Mouse (Mus musculus): ENCODE data around the gene Pmfbp1.

Gene Pmfbp1

GRCm38 (mm10) chr8:109493727-109494126 is at the start of gene Pmfbp1:
TSS of gene Pmfbp1 (plus strand) at chr8:109494027.
- WGBS, result 96% methylated on average over 6 of the region's 6 CpGs

- 57% methylated on average over 7 of the region's 7 CpGs for WGBS
Measured at GRCm38 (mm10) chr8:109446896-109447295, 46.9 kb upstream of the Pmfbp1 start.

- 47% methylated on average over 7 of the region's 7 CpGs for WGBS
Measured at GRCm38 (mm10) chr8:109451000-109451399, 42.8 kb upstream of the Pmfbp1 start.

- 60% methylated on average over 2 of the region's 2 CpGs for WGBS
Measured at GRCm38 (mm10) chr8:109455113-109455512, 38.7 kb upstream of the Pmfbp1 start.

GRCm38 (mm10) chr8:109457387-109457786 is 36.4 kb upstream of the Pmfbp1 start:
- 73% methylated on average over 8 of the region's 8 CpGs for WGBS

GRCm38 (mm10) chr8:109458580-109458979 is 35.2 kb upstream of the Pmfbp1 start:
- 90% methylated on average over 12 of the region's 12 CpGs for WGBS

GRCm38 (mm10) chr8:109463075-109463474 is 30.8 kb upstream of the Pmfbp1 start:
- 25% methylated on average over 2 of the region's 2 CpGs for WGBS

GRCm38 (mm10) chr8:109463677-109464313 is 30.0 kb upstream of the Pmfbp1 start:
- whole genome bisulfite sequencing, result 32% methylated on average over 13 of the region's 13 CpGs

- 16% methylated on average over 15 of the region's 15 CpGs for WGBS
Measured at GRCm38 (mm10) chr8:109464451-109464891, 29.4 kb upstream of the Pmfbp1 start.

GRCm38 (mm10) chr8:109465056-109465455 is 28.8 kb upstream of the Pmfbp1 start:
- WGBS, result 35% methylated on average over 3 of the region's 3 CpGs

GRCm38 (mm10) chr8:109465761-109466160 is 28.1 kb upstream of the Pmfbp1 start:
- 69% methylated on average over 3 of the region's 3 CpGs for WGBS

- 24% methylated on average over 5 of the region's 5 CpGs for WGBS
Measured at GRCm38 (mm10) chr8:109467516-109467915, 26.3 kb upstream of the Pmfbp1 start.

GRCm38 (mm10) chr8:109468112-109468511 is 25.7 kb upstream of the Pmfbp1 start:
- 80% methylated on average over 11 of the region's 11 CpGs for WGBS

GRCm38 (mm10) chr8:109471876-109472275 is 22.0 kb upstream of the Pmfbp1 start:
- 83% methylated on average over 6 of the region's 6 CpGs for WGBS

GRCm38 (mm10) chr8:109472400-109472799 is 21.4 kb upstream of the Pmfbp1 start:
- 92% methylated on average over 8 of the region's 8 CpGs for WGBS

- WGBS, result 45% methylated on average over 14 of the region's 14 CpGs
Measured at GRCm38 (mm10) chr8:109474442-109475121, 19.2 kb upstream of the Pmfbp1 start.

- WGBS, result 47% methylated on average over 4 of the region's 4 CpGs
Measured at GRCm38 (mm10) chr8:109475436-109475835, 18.4 kb upstream of the Pmfbp1 start.

- 73% methylated on average over 6 of the region's 6 CpGs for WGBS
Measured at GRCm38 (mm10) chr8:109478586-109478985, 15.2 kb upstream of the Pmfbp1 start.

- WGBS, result 86% methylated on average over 11 of the region's 11 CpGs
Measured at GRCm38 (mm10) chr8:109484741-109485140, 9.1 kb upstream of the Pmfbp1 start.

- 52% methylated on average over 6 of the region's 6 CpGs for WGBS
Measured at GRCm38 (mm10) chr8:109485530-109485929, 8.3 kb upstream of the Pmfbp1 start.

GRCm38 (mm10) chr8:109492785-109493184 is 1.0 kb upstream of the Pmfbp1 start:
- 83% methylated on average over 6 of the region's 6 CpGs for whole genome bisulfite sequencing

- 29% methylated on average over 2 of the region's 2 CpGs for WGBS
Measured at GRCm38 (mm10) chr8:109494601-109495000, 774 bp downstream of the Pmfbp1 start.

- WGBS, result 48% methylated on average over 5 of the region's 5 CpGs
Measured at GRCm38 (mm10) chr8:109497431-109497830, 3.6 kb downstream of the Pmfbp1 start.
